Mouse (Mus musculus) MEL (cell line): ENCODE measurements at regions not wholly inside any gene's neighbourhood (a gene's known extent, or its start where the extent isn't known, plus 50 kb on each side); places are given as distances from the start of the nearest gene placed in this dataset.

Source experiments
- DNase-seq: peaks from one replicate; pipeline ENCODE4 v3.0.0; 2011; ENCODE audit warnings: low read depth, low spot score
- H3K27ac ChIP-seq: 2 replicates; pipeline ENCODE4 v1.5.1; 2012; ENCODE audit warnings: low read depth, mild to moderate bottlenecking, control low read depth, low read length, moderate library complexity; ENCODE audit not compliant: control insufficient read depth
- H3K27me3 ChIP-seq, 2 experiments: fragments of 150-350 bp in 1 of 2; sonication (generic) in 1 of 2; 2 replicates each; pipeline ENCODE4 v1.6.1; 2012; ENCODE audit warnings: low read length in 2 of 2, mild to moderate bottlenecking in 2 of 2, improper control_type of control experiment in 1 of 2, moderate library complexity in 1 of 2; ENCODE audit not compliant: insufficient read depth in 2 of 2, control insufficient read depth in 1 of 2
- H3K36me3 ChIP-seq, 2 experiments: 2 replicates each; pipeline ENCODE4 v1.6.1; 2012 to 2014; ENCODE audit warnings: low read length in 2 of 2, improper control_type of control experiment in 1 of 2, inconsistent platforms in 1 of 2, mild to moderate bottlenecking in 1 of 2; ENCODE audit not compliant: insufficient read depth in 2 of 2, control insufficient read depth in 1 of 2
- H3K4me1 ChIP-seq, 2 experiments: fragments of 150-350 bp in 1 of 2; sonication (generic) in 1 of 2; 2 replicates each; pipeline ENCODE4 v1.6.1; 2012; ENCODE audit warnings: low read length in 2 of 2, improper control_type of control experiment in 1 of 2, mild to moderate bottlenecking in 1 of 2; ENCODE audit not compliant: insufficient read depth in 2 of 2, control insufficient read depth in 1 of 2
- H3K4me3 ChIP-seq, 2 experiments: fragments of 150-350 bp in 1 of 2; sonication (generic) in 1 of 2; 2 replicates each; pipeline ENCODE4 v1.5.1; 2012; ENCODE audit warnings: low read depth in 2 of 2, low read length in 2 of 2, mild to moderate bottlenecking in 2 of 2, moderate library complexity in 2 of 2, control low read depth in 1 of 2, improper control_type of control experiment in 1 of 2; ENCODE audit not compliant: control insufficient read depth in 1 of 2, insufficient read depth in 1 of 2
- H3K79me2 ChIP-seq: 2 replicates; pipeline ENCODE4 v1.6.1; 2012; ENCODE audit warnings: mild to moderate bottlenecking, low read length, moderate library complexity; ENCODE audit not compliant: control insufficient read depth, poor library complexity, insufficient read depth
- H3K9ac ChIP-seq: 2 replicates; pipeline ENCODE4 v1.6.1; 2012; ENCODE audit warnings: low read depth, mild to moderate bottlenecking, control low read depth, low read length, moderate library complexity; ENCODE audit not compliant: control insufficient read depth, poor library complexity, severe bottlenecking
- H3K9me3 ChIP-seq: fragments of 150-350 bp; sonication (generic); replicated peaks from 2 replicates; pipeline ENCODE4 v1.6.1; 2012; ENCODE audit warnings: mild to moderate bottlenecking, low read length, improper control_type of control experiment, moderate library complexity; ENCODE audit not compliant: insufficient read depth
- CHD1 ChIP-seq: IDR thresholded peaks from 2 replicates; pipeline ENCODE4 v1.6.1; 2012; ENCODE audit warnings: low read depth, mild to moderate bottlenecking, inconsistent platforms, low read length, improper control_type of control experiment
- CTCF ChIP-seq, 3 experiments: IDR thresholded peaks in 2 of 3; conservative IDR thresholded peaks in 1 of 3; 2 replicates each; pipeline ENCODE4 v1.5.1; 2011 to 2012; ENCODE audit warnings: low read length in 3 of 3, low read depth in 2 of 3, mild to moderate bottlenecking in 2 of 3, improper control_type of control experiment in 1 of 3, inconsistent platforms in 1 of 3, mixed read lengths in 1 of 3, moderate library complexity in 1 of 3; ENCODE audit not compliant: control insufficient read depth in 1 of 3, insufficient read depth in 1 of 3, poor library complexity in 1 of 3, severe bottlenecking in 1 of 3
- E2F4 ChIP-seq: IDR thresholded peaks from 2 replicates; pipeline ENCODE4 v1.6.1; 2011; ENCODE audit warnings: low read depth, low read length, improper control_type of control experiment, borderline replicate concordance
- ELF1 ChIP-seq: IDR thresholded peaks from 2 replicates; pipeline ENCODE4 v1.6.1; 2014; ENCODE audit warnings: low read depth, mild to moderate bottlenecking, inconsistent platforms, low read length, improper control_type of control experiment, moderate library complexity
- GABPA ChIP-seq: IDR thresholded peaks from 2 replicates; pipeline ENCODE4 v1.6.1; 2012; ENCODE audit warnings: low read depth, mild to moderate bottlenecking, inconsistent platforms, low read length, improper control_type of control experiment, moderate library complexity
- GATA1 ChIP-seq: IDR thresholded peaks from 2 replicates; pipeline ENCODE4 v1.6.1; 2011; ENCODE audit warnings: low read depth, low read length, improper control_type of control experiment
- JUND ChIP-seq: IDR thresholded peaks from 2 replicates; pipeline ENCODE4 v1.6.1; 2011; ENCODE audit warnings: low read depth, mild to moderate bottlenecking, improper control_type of control experiment, low read length
- KAT2A ChIP-seq: conservative IDR thresholded peaks from 2 replicates; pipeline ENCODE4 v1.6.1; 2012; ENCODE audit warnings: low read depth, low read length, improper control_type of control experiment, inconsistent platforms
- MAFK ChIP-seq: IDR thresholded peaks from 2 replicates; pipeline ENCODE4 v1.6.1; 2011; ENCODE audit warnings: low read depth, mild to moderate bottlenecking, low read length, improper control_type of control experiment, borderline replicate concordance
- MAZ ChIP-seq: IDR thresholded peaks from 2 replicates; pipeline ENCODE4 v1.6.1; 2012; ENCODE audit warnings: low read depth, mild to moderate bottlenecking, inconsistent platforms, low read length, improper control_type of control experiment
- MEF2A ChIP-seq: IDR thresholded peaks from 2 replicates; pipeline ENCODE4 v1.6.1; 2014; ENCODE audit warnings: low read depth, mild to moderate bottlenecking, inconsistent platforms, low read length, improper control_type of control experiment; ENCODE audit not compliant: poor library complexity, insufficient replicate concordance, severe bottlenecking; ENCODE audit errors: extremely low read depth
- MXI1 ChIP-seq: IDR thresholded peaks from 2 replicates; pipeline ENCODE4 v1.6.1; 2011; ENCODE audit warnings: mild to moderate bottlenecking, low read depth, low read length, improper control_type of control experiment
- MYB ChIP-seq: IDR thresholded peaks from 2 replicates; pipeline ENCODE4 v1.6.1; 2011; ENCODE audit warnings: mild to moderate bottlenecking, low read depth, low read length, improper control_type of control experiment
- MYC ChIP-seq: IDR thresholded peaks from 2 replicates; pipeline ENCODE4 v1.6.1; 2011; ENCODE audit warnings: low read depth, mild to moderate bottlenecking, low read length, improper control_type of control experiment, moderate library complexity
- POLR2A ChIP-seq, 2 experiments: IDR thresholded peaks; 2 replicates each; pipeline ENCODE4 v1.6.1; 2011 to 2012; ENCODE audit warnings: low read length in 2 of 2, mild to moderate bottlenecking in 2 of 2, control low read depth in 1 of 2, improper control_type of control experiment in 1 of 2, low read depth in 1 of 2, moderate library complexity in 1 of 2; ENCODE audit not compliant: control insufficient read depth in 1 of 2, insufficient read depth in 1 of 2, poor library complexity in 1 of 2
- POLR2AphosphoS2 ChIP-seq: IDR thresholded peaks from 2 replicates; pipeline ENCODE4 v1.6.1; 2011; ENCODE audit warnings: low read length, improper control_type of control experiment
- RAD21 ChIP-seq: IDR thresholded peaks from 2 replicates; pipeline ENCODE4 v1.6.1; 2011; ENCODE audit warnings: mild to moderate bottlenecking, low read depth, low read length, improper control_type of control experiment
- SMC3 ChIP-seq: IDR thresholded peaks from 2 replicates; pipeline ENCODE4 v1.6.1; 2011; ENCODE audit warnings: low read depth, low read length, improper control_type of control experiment
- TBP ChIP-seq: IDR thresholded peaks from 2 replicates; pipeline ENCODE4 v1.8.0; 2011; ENCODE audit warnings: low read depth, low read length, improper control_type of control experiment
- USF2 ChIP-seq, 2 experiments: IDR thresholded peaks; 2 replicates each; pipeline ENCODE4 v1.6.1; 2011 to 2012; ENCODE audit warnings: improper control_type of control experiment in 2 of 2, low read length in 2 of 2, borderline replicate concordance in 1 of 2, inconsistent platforms in 1 of 2, low read depth in 1 of 2, mild to moderate bottlenecking in 1 of 2; ENCODE audit not compliant: insufficient read depth in 1 of 2
- ZC3H11A ChIP-seq: IDR thresholded peaks from 2 replicates; pipeline ENCODE4 v1.6.1; 2012; ENCODE audit warnings: low read depth, mild to moderate bottlenecking, inconsistent platforms, low read length, improper control_type of control experiment
- ZMIZ1 ChIP-seq: IDR thresholded peaks from 2 replicates; pipeline ENCODE4 v1.6.1; 2012; ENCODE audit warnings: low read depth, mild to moderate bottlenecking, inconsistent platforms, low read length, improper control_type of control experiment, moderate library complexity
- ZNF384 ChIP-seq: IDR thresholded peaks from 2 replicates; pipeline ENCODE4 v1.6.1; 2012; ENCODE audit warnings: low read depth, mild to moderate bottlenecking, inconsistent platforms, low read length, improper control_type of control experiment

- H3K79me2 ChIP-seq = no peaks in the 10 kb centered on the region
- DNase-seq = no peak
- no peaks in the 10 kb centered on the region for H3K36me3 ChIP-seq
- no peaks in the 10 kb centered on the region for H3K9me3 ChIP-seq
- TF ChIP-seq MXI1 = no peak
- TF ChIP-seq MAFK = no peak
- TF ChIP-seq POLR2A (IDR thresholded peaks at IDR 0.05; ENCODE audit: control insufficient read depth in 1 of 2, insufficient read depth in 1 of 2, low read depth in 1 of 2, low read length in 2 of 2, poor library complexity in 1 of 2) = no peak
- TF ChIP-seq GATA1 = no peak
- TF ChIP-seq POLR2AphosphoS2 = no peak
- TF ChIP-seq MEF2A = no peak
- no peak for TF ChIP-seq MYC
- TF ChIP-seq CHD1 = no peak
- no peak for TF ChIP-seq SMC3
- no peak for TF ChIP-seq MAZ
- no peak for TF ChIP-seq ZMIZ1
- TF ChIP-seq, all 39 proteins: peak for 0
- no peaks in the 10 kb centered on the region for H3K4me1 ChIP-seq
- no peak overlapping the region for H3K27ac ChIP-seq
- H3K4me3 ChIP-seq = no peak overlapping the region
- no peaks in the 10 kb centered on the region for H3K27me3 ChIP-seq
- no peak overlapping the region for H3K9ac ChIP-seq
Observed at GRCm38 (mm10) chr5:133400826-133401225, 698.7 kb upstream of the Castor2 start.

- no peak for DNase-seq
- no peak overlapping the region for H3K27ac ChIP-seq
- no peak overlapping the region for H3K4me3 ChIP-seq
- TF ChIP-seq ELF1 (no peak), ZNF384 (no peak), E2F4 (no peak), GATA1 (no peak), TBP (no peak), RAD21 (no peak), CTCF (IDR thresholded peaks at IDR 0.05 in 2 of 3, conservative IDR thresholded peaks at IDR 0.05 in 1 of 3; ENCODE audit: control insufficient read depth in 1 of 3, insufficient read depth in 1 of 3, low read depth in 2 of 3, low read length in 3 of 3, poor library complexity in 1 of 3, severe bottlenecking in 1 of 3) (no peak), MXI1 (no peak), KAT2A (no peak), MEF2A (no peak), JUND (no peak), USF2 (IDR thresholded peaks at IDR 0.05; ENCODE audit: borderline replicate concordance in 1 of 2, insufficient read depth in 1 of 2, low read depth in 1 of 2, low read length in 2 of 2) (no peak), GABPA (no peak), SMC3 (no peak), MYB (no peak), ZC3H11A (no peak)
- no peaks in the 10 kb centered on the region for H3K27me3 ChIP-seq
- no peaks in the 10 kb centered on the region for H3K79me2 ChIP-seq
- no peak overlapping the region for H3K9ac ChIP-seq
- H3K36me3 ChIP-seq = no peaks in the 10 kb centered on the region
- H3K9me3 ChIP-seq = no peaks in the 10 kb centered on the region
- no peaks in the 10 kb centered on the region for H3K4me1 ChIP-seq
Observed at GRCm38 (mm10) chr5:133389896-133390295, 709.6 kb upstream of the Castor2 start.
